Mouse (Mus musculus) activated CD4-positive, CD25-positive, alpha-beta regulatory T cell, adult 4 months (primary cell): Measurements from ENCODE around the gene Gm28576. TPM values are rescaled to one million over a fixed set of nuclear protein-coding genes. Genes with fewer than 3 reads are reported as not detected.
"Not testable (repeated sequence)": the region's sequence is repeated elsewhere in the genome, so short reads cannot be mapped to it uniquely, and the experiment has no call there.

Experiments
- ATAC-seq: one replicate; pipeline ENCODE4 v1.8.0; 2017
- polyA plus RNA-seq, 2 experiments: library from polyadenylated mRNA; unstranded; fragments of 100-300 nt; shearing (Covaris generic); gene quantifications; one replicate each; pipeline ENCODE4 v1.2.1; 2017

Gene Gm28576
- polyA plus RNA-seq = not detected

DNA sequence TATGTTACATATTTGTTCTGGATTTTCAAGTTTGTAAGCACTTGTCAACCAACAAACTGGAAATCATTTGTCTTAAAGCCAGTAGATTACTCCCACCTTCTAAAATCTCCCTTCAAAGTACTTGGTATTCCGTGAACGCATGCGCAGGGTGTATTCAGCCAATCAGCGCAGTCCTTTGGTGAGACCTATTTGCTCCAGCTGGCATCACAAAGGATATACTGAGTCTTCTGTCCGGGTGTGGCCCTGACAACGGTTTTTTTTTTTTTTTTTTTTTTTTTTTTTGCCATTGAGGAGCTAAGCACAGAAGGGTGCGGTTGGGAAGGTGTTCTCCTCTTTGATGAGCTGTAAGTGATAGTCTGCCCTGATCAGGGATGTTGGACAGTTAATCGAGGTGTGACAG lies at the start of gene Gm28576:
Gene Gm28576 (plus strand): TSS at position 301 of the 400 bp plus-strand sequence.
- not testable (repeated sequence) for ATAC-seq

Other genes starting within 250 kb of the Gm28576 start
- under 1 TPM in 1 of 2 experiments, not detected in 1; 0.09 TPM for gene Gm20826, start 84.5 kb upstream of the Gm28576 start, polyA plus RNA-seq